Mouse (Mus musculus) limb, embryonic 15.5 days (tissue): Measurements from ENCODE around the gene Timm13. TPM values are rescaled to one million over a fixed set of nuclear protein-coding genes. Genes with fewer than 3 reads are reported as not detected.

Source experiments
- ATAC-seq: fragments of 200-750 bp; cut with Nextera tagmentation; 2 replicates; pipeline ENCODE4 v1.8.0; 2017; ENCODE audit warnings: low read depth, moderate TSS enrichment; ENCODE audit not compliant: insufficient number of reproducible peaks, low FRiP score, low TSS enrichment
- H3K27ac ChIP-seq: fragments of 300-500 bp; sonication (generic); 2 replicates; pipeline ENCODE4 v1.5.1; 2015; ENCODE audit warnings: moderate library complexity, mild to moderate bottlenecking, inconsistent platforms
- H3K27me3 ChIP-seq: fragments of 300-500 bp; sonication (generic); 2 replicates; pipeline ENCODE4 v1.6.1; 2015; ENCODE audit warnings: inconsistent platforms
- H3K36me3 ChIP-seq: fragments of 300-500 bp; sonication (generic); 2 replicates; pipeline ENCODE4 v1.6.1; 2015; ENCODE audit warnings: inconsistent platforms
- H3K4me1 ChIP-seq: fragments of 300-500 bp; sonication (generic); 2 replicates; pipeline ENCODE4 v1.6.1; 2015; ENCODE audit warnings: inconsistent platforms
- H3K4me2 ChIP-seq: fragments of 300-500 bp; sonication (generic); 2 replicates; pipeline ENCODE4 v1.6.1; 2015; ENCODE audit warnings: mild to moderate bottlenecking, inconsistent platforms
- H3K4me3 ChIP-seq: fragments of 300-500 bp; sonication (generic); 2 replicates; pipeline ENCODE4 v1.5.1; 2015; ENCODE audit warnings: mild to moderate bottlenecking, inconsistent platforms
- H3K9ac ChIP-seq: fragments of 300-500 bp; sonication (generic); 2 replicates; pipeline ENCODE4 v1.6.1; 2015; ENCODE audit warnings: inconsistent platforms
- H3K9me3 ChIP-seq: fragments of 300-500 bp; sonication (generic); 2 replicates; pipeline ENCODE4 v1.6.1; 2016; ENCODE audit warnings: inconsistent platforms
- WGBS: fragments of 180-500 bp; shearing (Covaris S2); methylation state at CpG from one replicate; pipeline ENCODE4 v1.1.7; 2015; 5-methylcytosine and 5-hydroxymethylcytosine counted together
- polyA plus RNA-seq: library from polyadenylated mRNA; unstranded; fragments of >200 nt; fragmentation: Nextera tagmentation; extraction: Ambion mirVana; gene quantifications from 2 replicates; pipeline ENCODE4 v1.2.1, GENCODE M21; 2015

The Timm13 gene
- 312 and 329 TPM in 2 replicates for polyA plus RNA-seq

GRCm38 (mm10) chr10:80900318-80901247 is at the start of gene Timm13:
TSS of gene Timm13 (minus strand) at chr10:80900969.
- H3K4me1 ChIP-seq, result peaks cover 24% of the 10 kb centered on the region
- WGBS, result under 1% methylated on average over 72 of the region's 72 CpGs
- peak within 1 kb of the TSS; percentile 77 for H3K9ac ChIP-seq
- peak within 1 kb of the TSS; percentile 99 for H3K4me3 ChIP-seq
- H3K36me3 ChIP-seq, result peaks cover 54% of the 10 kb centered on the region
- H3K27ac ChIP-seq, result peak within 1 kb of the TSS; percentile 87
- H3K9me3 ChIP-seq, result no peaks in the 10 kb centered on the region
- H3K27me3 ChIP-seq, result no peaks in the 10 kb centered on the region
- ATAC-seq, result peak; percentile 95
- peak within 1 kb of the TSS; percentile 89 for H3K4me2 ChIP-seq

DNA sequence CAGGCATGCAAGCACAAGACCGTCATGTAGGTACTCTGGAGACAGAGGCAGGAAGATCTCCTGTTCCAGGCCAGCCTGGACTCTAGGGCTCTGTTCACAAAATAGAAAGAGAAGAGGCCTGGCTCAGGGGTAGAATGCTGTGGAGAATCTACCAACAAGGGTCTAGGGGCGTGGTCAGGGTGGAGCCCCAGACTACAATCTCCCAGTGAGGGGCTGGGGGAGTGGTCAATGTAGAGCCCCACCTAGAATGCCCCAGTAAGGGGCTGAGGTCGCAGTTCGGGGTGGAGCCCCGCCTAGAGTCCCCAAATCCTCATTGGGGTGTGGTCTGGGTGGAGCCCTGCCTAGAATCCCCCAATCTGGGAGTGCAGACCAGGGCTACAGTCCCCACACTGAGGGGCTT is 49.5 kb upstream of the Timm13 start:
- H3K36me3 ChIP-seq, result no peaks in the 10 kb centered on the region
- WGBS, result 36% methylated on average over 5 of the region's 5 CpGs
- H3K9me3 ChIP-seq, result no peaks in the 10 kb centered on the region
- H3K4me3 ChIP-seq, result no peak overlapping the region
- H3K27ac ChIP-seq, result no peak overlapping the region
- ATAC-seq, result no peak
- H3K27me3 ChIP-seq, result no peaks in the 10 kb centered on the region
- H3K4me1 ChIP-seq, result peaks cover 33% of the 10 kb centered on the region
- no peak overlapping the region for H3K9ac ChIP-seq
- H3K4me2 ChIP-seq, result no peak overlapping the region

DNA sequence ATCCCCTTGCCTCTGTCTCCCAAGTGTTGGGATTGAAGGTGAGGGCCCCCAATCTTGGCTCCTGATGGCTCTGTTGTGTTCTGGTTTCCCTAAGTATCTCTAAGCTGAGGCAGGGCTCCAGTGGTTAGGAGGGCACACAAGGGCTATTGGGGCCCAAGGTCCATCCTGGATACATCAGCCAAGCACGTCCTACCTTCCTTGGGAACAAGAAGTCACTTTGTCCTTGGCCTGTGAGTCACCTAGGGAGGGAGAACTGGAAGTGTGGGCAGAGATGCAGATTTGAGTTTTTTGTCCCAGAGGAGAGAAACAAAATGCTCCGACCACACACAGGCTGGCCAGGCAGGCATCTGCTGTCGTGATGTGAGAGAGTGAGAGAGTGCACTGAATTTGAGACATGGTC is 48.3 kb upstream of the Timm13 start:
- no peak overlapping the region for H3K4me3 ChIP-seq
- H3K4me1 ChIP-seq, result peaks cover 22% of the 10 kb centered on the region
- no peaks in the 10 kb centered on the region for H3K27me3 ChIP-seq
- no peak overlapping the region for H3K9ac ChIP-seq
- no peak overlapping the region for H3K27ac ChIP-seq
- no peaks in the 10 kb centered on the region for H3K9me3 ChIP-seq
- H3K4me2 ChIP-seq, result no peak overlapping the region
- no peak for ATAC-seq
- no peaks in the 10 kb centered on the region for H3K36me3 ChIP-seq
- 64% methylated on average over 3 of the region's 3 CpGs for WGBS

DNA sequence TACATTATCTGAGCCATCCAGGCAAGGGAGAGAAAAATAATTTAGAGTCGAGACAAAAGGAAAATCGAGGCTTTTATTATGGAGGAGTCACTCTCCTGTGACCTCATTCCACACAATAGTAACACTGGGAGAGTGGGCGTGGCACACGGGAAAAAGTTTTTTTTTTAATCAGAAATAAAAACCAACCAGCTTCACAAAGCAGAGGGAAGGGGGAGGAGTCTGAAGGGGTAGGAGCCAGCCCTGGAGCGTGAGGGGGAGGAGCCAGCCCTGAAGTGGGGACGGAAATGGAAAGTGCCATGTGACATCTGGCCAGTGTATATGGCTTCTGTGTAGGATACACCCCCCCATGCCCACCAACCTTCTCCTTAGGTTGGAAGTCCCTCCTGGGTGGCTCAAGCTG is 47.8 kb upstream of the Timm13 start:
- Histone ChIP-seq H3K9me3 (no peaks in the 10 kb centered on the region), H3K9ac (no peak overlapping the region), H3K36me3 (no peaks in the 10 kb centered on the region), H3K4me3 (no peak overlapping the region), H3K27ac (no peak overlapping the region), H3K4me2 (no peak overlapping the region), H3K4me1 (peaks cover 25% of the 10 kb centered on the region), H3K27me3 (no peaks in the 10 kb centered on the region)
- 31% methylated on average over 6 of the region's 6 CpGs for WGBS
- no peak for ATAC-seq

GRCm38 (mm10) chr10:80947802-80948201 is 47.0 kb upstream of the Timm13 start:
- Histone ChIP-seq H3K4me3 (no peak overlapping the region), H3K9me3 (no peaks in the 10 kb centered on the region), H3K4me1 (peaks cover 30% of the 10 kb centered on the region), H3K36me3 (no peaks in the 10 kb centered on the region), H3K4me2 (no peak overlapping the region), H3K27me3 (no peaks in the 10 kb centered on the region), H3K9ac (no peak overlapping the region), H3K27ac (0 out of 2 replicates have a peak overlapping the region, but pooled peaks have one; percentile 35)
- 25% methylated on average over 2 of the region's 2 CpGs for WGBS
- no peak for ATAC-seq

DNA sequence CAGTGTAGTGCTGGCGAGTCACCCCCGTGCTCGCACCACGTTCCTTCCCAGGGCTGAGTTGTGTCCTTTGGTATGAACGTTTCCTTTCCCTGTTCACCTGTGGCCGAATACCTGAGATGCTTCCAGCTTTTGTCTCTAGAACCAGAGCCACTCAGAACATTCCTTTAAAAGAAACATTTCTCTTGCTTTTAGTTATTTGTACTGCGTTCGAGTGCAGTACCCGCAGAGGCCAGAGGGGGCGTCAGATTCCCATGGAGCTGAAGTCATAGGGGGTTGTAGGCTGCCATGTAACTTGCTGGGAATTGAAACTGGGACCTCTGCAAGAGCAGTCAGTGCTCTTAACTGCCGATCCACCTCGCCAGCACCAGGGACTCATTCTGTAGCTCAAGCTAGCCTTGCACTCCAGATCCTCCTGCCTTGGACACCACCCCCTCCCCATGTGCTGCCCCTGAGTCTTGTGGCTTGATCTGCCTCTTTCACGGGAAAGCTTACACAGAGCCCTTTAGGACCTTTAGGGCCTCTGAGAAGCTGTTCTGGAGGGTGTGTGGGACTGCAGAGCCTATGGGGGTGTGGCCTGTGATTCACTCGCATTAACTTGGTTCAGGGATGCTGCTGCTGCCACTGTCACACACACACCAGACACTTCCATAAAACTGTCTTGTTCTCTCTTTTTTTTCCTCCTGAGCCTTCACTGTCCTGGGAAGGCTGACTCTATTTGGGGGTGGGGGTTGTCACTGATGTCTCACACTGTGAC is 46.1 kb upstream of the Timm13 start:
- 59% methylated on average over 14 of the region's 14 CpGs for WGBS
- ATAC-seq, result 0 out of 2 replicates have a peak, but pooled peaks have one; percentile 20
- Histone ChIP-seq H3K4me3 (no peak overlapping the region), H3K27me3 (no peaks in the 10 kb centered on the region), H3K4me1 (peaks cover 31% of the 10 kb centered on the region), H3K9me3 (no peaks in the 10 kb centered on the region), H3K36me3 (no peaks in the 10 kb centered on the region), H3K27ac (0 out of 2 replicates have a peak overlapping the region, but pooled peaks have one; percentile 35), H3K4me2 (no peak overlapping the region), H3K9ac (no peak overlapping the region)

- H3K4me2 ChIP-seq, result no peak overlapping the region
- no peaks in the 10 kb centered on the region for H3K27me3 ChIP-seq
- no peak overlapping the region for H3K9ac ChIP-seq
- no peaks in the 10 kb centered on the region for H3K9me3 ChIP-seq
- no peaks in the 10 kb centered on the region for H3K36me3 ChIP-seq
- no peak overlapping the region for H3K27ac ChIP-seq
- peaks cover 54% of the 10 kb centered on the region for H3K4me1 ChIP-seq
- ATAC-seq, result no peak
- 85% methylated on average over 5 of the region's 5 CpGs for whole genome bisulfite sequencing
- H3K4me3 ChIP-seq, result no peak overlapping the region
Observed at GRCm38 (mm10) chr10:80944231-80944630, 43.5 kb upstream of the Timm13 start.

GRCm38 (mm10) chr10:80943701-80944100 is 42.9 kb upstream of the Timm13 start:
- H3K9ac ChIP-seq, result no peak overlapping the region
- H3K4me2 ChIP-seq, result no peak overlapping the region
- no peak overlapping the region for H3K27ac ChIP-seq
- no peaks in the 10 kb centered on the region for H3K9me3 ChIP-seq
- H3K27me3 ChIP-seq, result no peaks in the 10 kb centered on the region
- H3K36me3 ChIP-seq, result no peaks in the 10 kb centered on the region
- peaks cover 59% of the 10 kb centered on the region for H3K4me1 ChIP-seq
- H3K4me3 ChIP-seq, result no peak overlapping the region
- no peak for ATAC-seq
- 70% methylated on average over 9 of the region's 9 CpGs for WGBS

GRCm38 (mm10) chr10:80942919-80943318 is 42.1 kb upstream of the Timm13 start:
- H3K4me1 ChIP-seq, result peaks cover 59% of the 10 kb centered on the region
- no peak overlapping the region for H3K9ac ChIP-seq
- no peaks in the 10 kb centered on the region for H3K9me3 ChIP-seq
- 50% methylated on average over 8 of the region's 8 CpGs for WGBS
- no peak overlapping the region for H3K4me3 ChIP-seq
- ATAC-seq, result no peak
- no peak overlapping the region for H3K27ac ChIP-seq
- no peaks in the 10 kb centered on the region for H3K36me3 ChIP-seq
- no peak overlapping the region for H3K4me2 ChIP-seq
- H3K27me3 ChIP-seq, result no peaks in the 10 kb centered on the region

DNA sequence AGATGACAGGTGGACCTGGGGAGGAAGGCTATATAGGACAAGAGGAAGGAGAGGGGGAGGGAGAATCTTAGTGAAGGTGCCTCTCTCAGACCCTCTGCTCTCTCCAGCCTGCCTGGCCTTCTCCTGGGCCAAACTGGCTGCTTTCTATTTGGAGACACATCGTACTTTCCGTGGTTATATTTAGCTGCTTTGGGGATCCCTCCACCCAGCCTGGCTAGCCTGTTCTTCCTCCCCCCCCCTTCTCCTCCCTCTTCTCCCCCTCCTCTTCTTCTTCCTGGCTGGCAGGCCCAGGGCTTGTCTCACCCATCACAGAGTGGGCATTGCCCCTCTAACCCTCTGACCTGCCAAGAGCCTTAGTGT is 40.2 kb upstream of the Timm13 start:
- H3K4me2 ChIP-seq, result peak overlapping the region; percentile 60; the same call in 1 of the 2 replicates
- H3K4me3 ChIP-seq, result no peak overlapping the region
- H3K9me3 ChIP-seq, result no peaks in the 10 kb centered on the region
- H3K4me1 ChIP-seq, result peaks cover 65% of the 10 kb centered on the region
- H3K27ac ChIP-seq, result peak overlapping the region; percentile 89
- H3K27me3 ChIP-seq, result no peaks in the 10 kb centered on the region
- no peak overlapping the region for H3K9ac ChIP-seq
- 50% methylated on average over 2 of the region's 2 CpGs for WGBS
- no peak for ATAC-seq
- H3K36me3 ChIP-seq, result no peaks in the 10 kb centered on the region

- Histone ChIP-seq H3K4me2 (peak overlapping the region; percentile 60), H3K4me3 (no peak overlapping the region), H3K27me3 (no peaks in the 10 kb centered on the region), H3K27ac (peak overlapping the region; percentile 89), H3K9ac (0 out of 2 replicates have a peak overlapping the region, but pooled peaks have one; percentile 4), H3K4me1 (peaks cover 70% of the 10 kb centered on the region), H3K9me3 (no peaks in the 10 kb centered on the region), H3K36me3 (no peaks in the 10 kb centered on the region)
- peak; percentile 35; the same call in 1 of the 2 replicates for ATAC-seq
- 29% methylated on average over 8 of the region's 8 CpGs for WGBS
Observed at GRCm38 (mm10) chr10:80940320-80940987, 39.7 kb upstream of the Timm13 start.
